Mouse (Mus musculus) ES-Bruce4 (cell line): ENCODE measurements around the gene Sh2b3. TPM values are rescaled to one million over a fixed set of nuclear protein-coding genes. Genes with fewer than 3 reads are reported as not detected.

Experiments
- H3K27ac ChIP-seq: 2 replicates; pipeline ENCODE4 v1.5.1; 2012; ENCODE audit warnings: low read length, inconsistent platforms; ENCODE audit not compliant: insufficient read depth
- H3K27me3 ChIP-seq: 2 replicates; pipeline ENCODE4 v1.6.1; 2012; ENCODE audit warnings: mild to moderate bottlenecking, low read length, inconsistent platforms; ENCODE audit not compliant: control insufficient read depth, poor library complexity, insufficient read depth, severe bottlenecking
- H3K36me3 ChIP-seq: 2 replicates; pipeline ENCODE4 v1.6.1; 2012; ENCODE audit warnings: inconsistent platforms, mild to moderate bottlenecking, low read length, moderate library complexity; ENCODE audit not compliant: control insufficient read depth, poor library complexity, insufficient read depth, severe bottlenecking
- H3K4me1 ChIP-seq: one replicate; pipeline ENCODE4 v1.8.1; 2011; ENCODE audit warnings: low read length; ENCODE audit not compliant: control insufficient read depth, insufficient read depth
- H3K4me3 ChIP-seq: 2 replicates; pipeline ENCODE4 v1.5.1; 2011; ENCODE audit warnings: low read depth, mild to moderate bottlenecking, low read length
- H3K9ac ChIP-seq: 2 replicates; pipeline ENCODE4 v1.6.1; 2012; ENCODE audit warnings: low read depth, mild to moderate bottlenecking, inconsistent platforms; ENCODE audit not compliant: poor library complexity, severe bottlenecking
- H3K9me3 ChIP-seq: replicated peaks from 2 replicates; pipeline ENCODE4 v1.6.1; 2012; ENCODE audit warnings: mild to moderate bottlenecking, low read length, inconsistent platforms; ENCODE audit not compliant: control insufficient read depth, poor library complexity, insufficient read depth, severe bottlenecking
- CTCF ChIP-seq: IDR thresholded peaks from one replicate; pipeline ENCODE4 v1.8.1; 2011; ENCODE audit warnings: low read depth, low read length
- EP300 ChIP-seq: IDR thresholded peaks from 2 replicates; pipeline ENCODE4 v1.6.1; 2011; ENCODE audit warnings: low read depth, low read length; ENCODE audit not compliant: insufficient read depth
- POLR2A ChIP-seq: IDR thresholded peaks from one replicate; pipeline ENCODE4 v1.8.1; 2011; ENCODE audit warnings: low read length; ENCODE audit not compliant: insufficient read depth
- polyA plus RNA-seq: library from polyadenylated mRNA; stranded (reverse); fragments of >200 nt; gene quantifications from 2 replicates; pipeline ENCODE4 v1.2.4, GENCODE M21; 2011; ENCODE audit warnings: low read depth; ENCODE audit not compliant: missing spikeins, insufficient read depth, insufficient read length

Gene Sh2b3
- polyA plus RNA-seq, 1 experiment = 8.5 TPM

GRCm38 (mm10) chr5:121822786-121823505, 14.5 kb downstream of the Sh2b3 start:
- no peaks in the 10 kb centered on the region for H3K9me3 ChIP-seq
- H3K4me1 ChIP-seq = no peaks in the 10 kb centered on the region
- H3K27ac ChIP-seq = no peak overlapping the region
- H3K4me3 ChIP-seq = no peak overlapping the region
- peaks cover 4% of the 10 kb centered on the region; the same call in 1 of the 2 replicates for H3K36me3 ChIP-seq
- H3K27me3 ChIP-seq = no peaks in the 10 kb centered on the region
- H3K9ac ChIP-seq = no peak overlapping the region
- TF ChIP-seq EP300 (no peak), POLR2A (no peak), CTCF (no peak)

GRCm38 (mm10) chr5:121821552-121821951, 15.9 kb downstream of the Sh2b3 start:
- Histone ChIP-seq H3K27me3 (no peaks in the 10 kb centered on the region), H3K36me3 (peaks cover 12% of the 10 kb centered on the region), H3K4me3 (no peak overlapping the region), H3K9me3 (no peaks in the 10 kb centered on the region), H3K27ac (no peak overlapping the region), H3K4me1 (no peaks in the 10 kb centered on the region), H3K9ac (no peak overlapping the region)
- TF ChIP-seq POLR2A (no peak), CTCF (no peak), EP300 (no peak)

GRCm38 (mm10) chr5:121821116-121821515, 16.3 kb downstream of the Sh2b3 start:
- Histone ChIP-seq H3K4me3 (no peak overlapping the region), H3K4me1 (no peaks in the 10 kb centered on the region), H3K36me3 (peaks cover 13% of the 10 kb centered on the region), H3K27me3 (no peaks in the 10 kb centered on the region), H3K27ac (no peak overlapping the region), H3K9me3 (no peaks in the 10 kb centered on the region), H3K9ac (no peak overlapping the region)
- no peak for TF ChIP-seq POLR2A
- TF ChIP-seq EP300 = no peak
- TF ChIP-seq CTCF = no peak

- Histone ChIP-seq H3K4me1 (no peaks in the 10 kb centered on the region), H3K4me3 (no peak overlapping the region), H3K27me3 (no peaks in the 10 kb centered on the region), H3K36me3 (peaks cover 13% of the 10 kb centered on the region), H3K9me3 (no peaks in the 10 kb centered on the region), H3K27ac (no peak overlapping the region), H3K9ac (no peak overlapping the region)
- TF ChIP-seq CTCF (no peak), POLR2A (no peak), EP300 (no peak)
These were observed 16.8 kb downstream of the Sh2b3 start for GRCm38 (mm10) chr5:121820657-121821056.

- H3K4me1 ChIP-seq = no peaks in the 10 kb centered on the region
- no peak overlapping the region for H3K9ac ChIP-seq
- no peak overlapping the region for H3K4me3 ChIP-seq
- no peak overlapping the region for H3K27ac ChIP-seq
- peaks cover 13% of the 10 kb centered on the region for H3K36me3 ChIP-seq
- no peak for TF ChIP-seq EP300
- no peak for TF ChIP-seq POLR2A
- no peak for TF ChIP-seq CTCF
- no peaks in the 10 kb centered on the region for H3K27me3 ChIP-seq
- H3K9me3 ChIP-seq = no peaks in the 10 kb centered on the region
These were observed 17.3 kb downstream of the Sh2b3 start for GRCm38 (mm10) chr5:121820161-121820560.

GRCm38 (mm10) chr5:121819559-121819958, 17.9 kb downstream of the Sh2b3 start:
- H3K27ac ChIP-seq = no peak overlapping the region
- no peak overlapping the region for H3K4me3 ChIP-seq
- H3K36me3 ChIP-seq = peaks cover 13% of the 10 kb centered on the region
- no peaks in the 10 kb centered on the region for H3K4me1 ChIP-seq
- no peaks in the 10 kb centered on the region for H3K9me3 ChIP-seq
- H3K27me3 ChIP-seq = no peaks in the 10 kb centered on the region
- no peak overlapping the region for H3K9ac ChIP-seq
- TF ChIP-seq EP300 (no peak), CTCF (no peak), POLR2A (no peak)
